Mouse (Mus musculus) retina, adult 2 months (tissue): ENCODE results near the gene Skap2.

Experiments used
- DNase-seq: peaks from one replicate; pipeline ENCODE4 v3.0.0-alpha.2; 2012; ENCODE audit warnings: low read depth, low spot score

The Skap2 gene

DNA sequence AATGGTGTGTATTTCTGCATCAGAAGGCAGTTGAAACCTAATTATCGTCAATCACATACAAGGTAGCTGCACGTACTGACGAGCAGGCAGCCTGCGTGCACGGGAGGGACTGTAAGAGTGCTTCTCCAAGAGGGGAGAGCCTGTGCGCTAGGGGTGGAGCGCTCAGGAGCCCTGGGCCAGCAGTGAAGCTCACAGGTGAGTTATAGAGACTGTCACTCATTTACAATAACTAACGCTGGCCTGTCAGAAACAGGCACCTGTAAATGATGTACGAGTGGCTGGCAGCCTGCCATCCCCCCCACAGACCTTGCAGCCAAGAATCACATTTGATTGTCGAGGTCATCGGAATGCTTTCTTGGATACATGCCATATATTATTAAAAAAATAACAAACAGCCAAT lies 168.2 kb downstream of the Skap2 start:
- no peak for DNase-seq

GRCm38 (mm10) chr6:51843081-51843480 lies 169.3 kb downstream of the Skap2 start:
- no peak for DNase-seq

- no peak for DNase-seq
Measured at GRCm38 (mm10) chr6:51838177-51838576, 174.2 kb downstream of the Skap2 start.

DNA sequence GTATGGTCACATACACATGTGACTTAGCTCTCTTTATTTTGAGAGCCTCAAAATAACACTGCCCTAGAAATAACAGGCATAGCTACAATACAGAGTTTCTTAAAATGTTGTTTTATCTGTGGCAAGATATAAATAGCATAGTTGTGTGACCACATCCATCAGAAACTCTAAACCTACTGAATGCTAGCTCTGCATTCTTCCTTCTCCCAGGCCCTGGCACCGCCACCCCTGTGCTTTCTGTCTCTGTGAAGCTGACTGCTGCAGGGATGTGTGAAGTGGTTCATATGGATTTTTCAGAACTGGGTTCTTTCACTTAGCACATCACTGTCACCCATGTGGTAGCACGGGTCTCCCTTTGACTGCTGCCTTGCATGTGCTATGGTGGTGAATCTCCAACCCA lies 179.0 kb downstream of the Skap2 start:
- no peak for DNase-seq

DNA sequence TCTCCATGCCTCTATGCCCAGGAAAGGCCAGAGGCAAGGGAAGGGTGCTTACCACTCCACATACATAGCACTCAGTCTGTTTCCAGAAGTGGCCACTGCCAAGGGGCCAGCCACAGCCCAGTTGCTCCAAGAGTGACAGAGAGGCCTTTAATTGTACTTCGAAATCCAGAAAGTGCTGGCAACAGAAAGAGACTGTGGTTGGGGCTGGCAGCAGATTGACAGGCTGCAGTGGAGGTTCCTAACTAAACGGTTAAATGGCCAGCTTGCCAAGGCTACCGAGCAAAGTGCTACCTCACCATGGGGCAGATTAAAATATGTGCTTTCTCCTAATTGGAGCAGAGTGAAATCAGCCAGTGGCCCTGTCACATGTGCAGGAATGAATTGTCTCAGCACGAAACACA lies 186.7 kb downstream of the Skap2 start:
- no peak for DNase-seq

DNA sequence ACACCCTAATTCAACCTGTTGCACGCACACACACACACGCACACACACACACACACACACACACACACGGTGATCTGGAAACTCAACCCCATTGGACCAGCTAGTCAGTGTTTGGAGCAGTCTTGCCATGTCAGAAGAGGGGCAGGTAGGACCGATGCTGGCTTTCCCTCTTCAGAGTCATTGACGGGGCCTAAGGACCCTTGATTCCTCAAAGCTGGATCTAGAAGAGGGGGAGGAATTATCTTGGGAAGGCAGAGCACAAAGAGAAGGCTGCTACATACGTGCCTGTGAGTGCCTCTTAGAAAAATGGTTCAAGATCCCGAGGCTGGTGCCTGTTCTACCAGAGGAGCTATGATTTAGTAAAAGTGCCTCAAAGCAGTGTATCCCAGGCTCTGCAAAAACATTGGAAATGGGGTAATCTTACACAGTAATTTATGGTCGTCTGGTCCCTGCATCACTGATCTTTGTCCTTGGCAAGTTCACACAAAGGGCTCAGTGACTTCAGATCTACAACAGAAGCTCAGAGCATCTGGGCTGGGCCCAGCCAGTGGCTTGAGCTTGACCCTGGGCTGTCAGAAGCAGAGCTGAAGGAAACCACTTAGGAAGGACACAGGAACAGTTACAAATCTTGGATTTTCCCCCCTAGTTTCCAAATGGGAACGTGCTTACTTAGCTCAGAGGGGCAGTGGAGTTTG lies 188.1 kb downstream of the Skap2 start:
- DNase-seq: no peak

DNA sequence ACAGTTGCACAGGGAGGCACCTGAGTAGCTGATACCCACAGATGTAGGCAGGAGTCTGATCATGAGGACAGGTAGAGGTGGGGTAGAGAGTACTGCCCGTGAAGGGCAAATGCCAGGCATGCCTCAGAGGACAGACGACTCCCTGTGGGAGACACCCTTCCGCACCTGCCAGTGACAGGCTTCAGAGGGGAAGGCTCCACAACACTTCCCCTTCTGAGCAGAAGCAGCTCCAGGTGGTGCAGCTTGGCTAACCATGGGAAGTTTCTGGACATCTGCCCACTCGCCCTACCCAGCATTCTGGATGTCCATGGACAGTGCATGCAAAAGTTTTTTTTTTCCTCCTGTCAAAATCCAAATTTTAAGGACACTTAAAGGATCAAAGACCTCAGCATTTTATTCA lies 190.3 kb downstream of the Skap2 start:
- no peak for DNase-seq

DNA sequence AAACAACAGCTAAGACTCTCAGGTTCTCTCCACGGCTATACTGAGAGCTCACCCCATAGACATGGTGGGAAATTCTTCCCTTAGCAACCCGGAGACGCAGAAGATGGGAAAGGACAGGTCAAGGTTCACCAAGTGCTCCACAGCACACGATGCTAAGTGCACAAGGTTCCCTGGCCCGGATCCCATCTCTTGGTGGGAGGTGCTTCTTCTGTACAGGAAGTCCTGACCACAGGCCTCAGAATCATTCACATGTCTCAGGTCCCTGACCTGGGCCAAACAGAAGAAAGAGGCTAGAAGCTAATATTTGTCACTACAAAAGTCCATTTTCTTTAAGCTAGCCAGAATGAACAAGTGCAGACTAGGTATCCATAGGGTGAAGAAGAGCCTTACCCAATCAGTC lies 191.5 kb downstream of the Skap2 start:
- DNase-seq: no peak

DNA sequence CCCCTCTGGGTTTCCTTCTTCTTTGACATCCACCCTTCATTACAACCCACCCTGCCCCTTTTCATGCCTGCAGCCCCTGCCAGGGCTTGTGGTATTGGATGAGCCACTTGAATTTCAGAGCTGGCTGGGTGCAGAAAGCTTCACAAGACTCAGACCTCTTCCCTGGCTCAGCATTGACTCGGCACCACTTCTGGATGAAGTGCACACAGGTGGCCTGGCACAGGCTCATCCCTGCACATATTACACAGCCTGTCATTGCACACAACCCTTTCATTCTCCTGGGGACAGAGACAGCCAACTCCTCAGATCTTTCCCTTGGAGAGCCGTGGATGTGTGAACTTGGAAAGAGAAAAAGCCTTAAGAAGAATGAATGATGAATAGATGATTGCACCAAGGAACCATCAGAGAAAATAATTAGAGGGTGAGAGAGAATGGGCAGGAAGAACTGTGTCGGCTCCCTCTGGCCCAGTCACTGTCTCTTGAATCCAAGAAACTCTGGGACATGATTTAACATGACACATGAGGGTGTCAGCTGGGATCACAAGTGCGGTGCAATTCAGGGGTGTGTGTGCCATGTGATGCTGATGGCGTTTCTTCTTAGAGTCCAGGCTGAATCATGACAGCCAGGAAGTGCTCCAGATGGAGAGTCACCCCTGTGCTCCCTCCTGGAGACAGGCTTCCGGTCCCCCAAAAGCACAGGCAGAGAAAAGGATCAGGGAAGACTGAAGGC lies 195.3 kb downstream of the Skap2 start:
- DNase-seq: no peak

GRCm38 (mm10) chr6:51810906-51811305 lies 201.4 kb downstream of the Skap2 start:
- no peak for DNase-seq

- no peak for DNase-seq
Measured at GRCm38 (mm10) chr6:51809164-51809824, 203.1 kb downstream of the Skap2 start.

DNA sequence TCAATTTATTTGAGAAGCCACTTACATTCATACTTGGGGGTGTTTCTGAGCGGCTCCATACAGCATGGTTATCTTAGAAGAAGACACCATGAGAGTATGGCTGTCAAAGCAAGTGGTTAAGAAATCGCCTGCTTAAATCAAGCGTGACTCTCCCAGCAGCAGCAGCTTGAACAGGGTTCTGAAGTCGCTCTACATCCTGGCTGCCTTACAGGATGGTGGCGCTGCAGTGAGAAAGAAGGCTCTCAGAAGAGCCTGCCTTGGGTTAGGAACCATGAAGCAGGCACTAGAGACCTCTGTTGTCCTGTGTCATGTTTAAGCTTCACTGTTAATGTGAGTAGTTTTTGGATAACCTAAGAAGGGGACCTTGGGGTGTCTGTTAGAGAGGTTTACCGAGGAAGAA lies 204.3 kb downstream of the Skap2 start:
- DNase-seq: no peak
